Mouse (Mus musculus) myocyte (in vitro differentiated cells): Measurements from ENCODE around the gene Trhr2. TPM values are rescaled to one million over a fixed set of nuclear protein-coding genes. Genes with fewer than 3 reads are reported as not detected.

ENCODE experiments used
- H3K27me3 ChIP-seq: one replicate; pipeline ENCODE4 v1.6.1; 2011; ENCODE audit not compliant: control insufficient read depth, insufficient read depth, insufficient read length
- H3K36me3 ChIP-seq: one replicate; pipeline ENCODE4 v1.6.1; 2011; ENCODE audit not compliant: control insufficient read depth, insufficient read depth
- H3K4me2 ChIP-seq: one replicate; pipeline ENCODE4 v1.6.1; 2011; ENCODE audit warnings: low read depth, control low read depth
- H3K4me3 ChIP-seq: one replicate; pipeline ENCODE4 v1.5.1; 2011; ENCODE audit warnings: mild to moderate bottlenecking, control low read depth, moderate library complexity
- H3K79me2 ChIP-seq: one replicate; pipeline ENCODE4 v1.6.1; 2011; ENCODE audit not compliant: control insufficient read depth, insufficient read depth
- H3ac ChIP-seq: one replicate; pipeline ENCODE4 v1.6.1; 2011; ENCODE audit not compliant: control insufficient read depth, insufficient read length
- CEBPB ChIP-seq: IDR thresholded peaks from 2 replicates; pipeline ENCODE4 v1.6.1; 2011; ENCODE audit warnings: mild to moderate bottlenecking, moderate library complexity; ENCODE audit not compliant: poor library complexity, insufficient read depth, severe bottlenecking
- E2F4 ChIP-seq: IDR thresholded peaks from one replicate; pipeline ENCODE4 v1.6.1; 2011; ENCODE audit warnings: mild to moderate bottlenecking, control low read depth, moderate library complexity; ENCODE audit not compliant: insufficient read depth
- MAX ChIP-seq: IDR thresholded peaks from one replicate; pipeline ENCODE4 v1.6.1; 2011; ENCODE audit warnings: low read depth, mild to moderate bottlenecking, control low read depth
- MYOD1 ChIP-seq, 3 experiments: IDR thresholded peaks; one replicate each; pipeline ENCODE4 v1.6.1; 2011; ENCODE audit warnings: control low read depth in 2 of 3, low read depth in 2 of 3, mild to moderate bottlenecking in 2 of 3, moderate library complexity in 1 of 3; ENCODE audit not compliant: insufficient read length in 2 of 3, control insufficient read depth in 1 of 3
- MYOG ChIP-seq, 3 experiments: IDR thresholded peaks; one replicate each; pipeline ENCODE4 v1.6.1; 2011; ENCODE audit warnings: control low read depth in 2 of 3, low read depth in 2 of 3, mild to moderate bottlenecking in 2 of 3; ENCODE audit not compliant: insufficient read length in 2 of 3, control insufficient read depth in 1 of 3, insufficient read depth in 1 of 3
- POLR2A ChIP-seq: IDR thresholded peaks from one replicate; pipeline ENCODE4 v1.6.1; 2011; ENCODE audit warnings: low read depth, mild to moderate bottlenecking, control low read depth, moderate library complexity; ENCODE audit not compliant: insufficient read length
- POLR2AphosphoS2 ChIP-seq: IDR thresholded peaks from one replicate; pipeline ENCODE4 v1.6.1; 2011; ENCODE audit warnings: low read depth, control low read depth; ENCODE audit not compliant: insufficient read length
- REST ChIP-seq: IDR thresholded peaks from one replicate; pipeline ENCODE4 v1.6.1; 2011; ENCODE audit warnings: mild to moderate bottlenecking, control low read depth, moderate library complexity; ENCODE audit not compliant: insufficient read depth, insufficient read length
- SRF ChIP-seq: IDR thresholded peaks from one replicate; pipeline ENCODE4 v1.6.1; 2011; ENCODE audit warnings: low read depth; ENCODE audit not compliant: control insufficient read depth, insufficient read length
- TCF12 ChIP-seq: IDR thresholded peaks from one replicate; pipeline ENCODE4 v1.6.1; 2011; ENCODE audit warnings: mild to moderate bottlenecking, control low read depth; ENCODE audit not compliant: poor library complexity, insufficient read depth, severe bottlenecking
- TCF3 ChIP-seq: IDR thresholded peaks from one replicate; pipeline ENCODE4 v1.6.1; 2011; ENCODE audit warnings: low read depth, control low read depth; ENCODE audit not compliant: insufficient read length
- USF1 ChIP-seq: IDR thresholded peaks from one replicate; pipeline ENCODE4 v1.6.1; 2011; ENCODE audit warnings: low read depth, mild to moderate bottlenecking, control low read depth, moderate library complexity
- polyA plus RNA-seq: library from polyadenylated mRNA; unstranded; fragments of >200 nt; fragmentation: generic; extraction: Trizol; gene quantifications from one replicate; pipeline ENCODE4 v1.2.1, GENCODE M21; 2012; ENCODE audit warnings: missing spikeins

Trhr2 gene
- polyA plus RNA-seq, 1 experiment, result not detected

DNA sequence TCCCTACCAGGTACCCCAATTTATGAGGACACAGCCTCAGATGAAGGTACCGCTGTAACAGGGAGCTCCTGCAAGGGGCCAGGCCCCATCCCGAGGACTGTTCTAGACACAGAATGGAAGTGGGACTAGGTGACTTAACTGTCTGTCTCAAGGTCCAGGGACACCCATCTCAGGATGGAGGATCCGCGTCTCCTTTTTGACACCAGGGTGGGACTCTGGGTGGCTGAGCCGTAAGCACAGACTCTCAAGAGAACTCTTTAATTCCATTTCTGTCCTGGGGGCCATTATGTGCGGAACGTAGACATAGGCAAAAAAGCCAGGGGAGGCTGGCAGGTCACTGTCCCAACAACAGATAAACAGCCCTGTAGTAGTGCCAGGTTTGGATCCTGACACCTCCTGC is 38.4 kb downstream of the Trhr2 start:
- no peak overlapping the region for H3K4me3 ChIP-seq
- no peak overlapping the region for H3ac ChIP-seq
- H3K36me3 ChIP-seq, result no peaks in the 10 kb centered on the region
- no peaks in the 10 kb centered on the region for H3K79me2 ChIP-seq
- no peak for TF ChIP-seq USF1
- no peak for TF ChIP-seq MAX
- no peaks in the 10 kb centered on the region for H3K27me3 ChIP-seq
- H3K4me2 ChIP-seq, result no peak overlapping the region

- Histone ChIP-seq H3K36me3 (no peaks in the 10 kb centered on the region), H3K79me2 (no peaks in the 10 kb centered on the region), H3K4me2 (no peak overlapping the region), H3K27me3 (no peaks in the 10 kb centered on the region), H3ac (no peak overlapping the region), H3K4me3 (no peak overlapping the region)
- TF ChIP-seq CEBPB (no peak), SRF (no peak), POLR2A (no peak), USF1 (no peak), MAX (no peak), REST (no peak)
These were observed 39.1 kb downstream of the Trhr2 start for GRCm38 (mm10) chr8:122321455-122321921.

GRCm38 (mm10) chr8:122320541-122320940 is 40.0 kb downstream of the Trhr2 start:
- H3K4me2 ChIP-seq, result no peak overlapping the region
- H3K79me2 ChIP-seq, result no peaks in the 10 kb centered on the region
- H3K36me3 ChIP-seq, result no peaks in the 10 kb centered on the region
- H3K4me3 ChIP-seq, result no peak overlapping the region
- TF ChIP-seq TCF12 (no peak), SRF (no peak), TCF3 (no peak), MAX (no peak)
- no peak overlapping the region for H3ac ChIP-seq
- no peaks in the 10 kb centered on the region for H3K27me3 ChIP-seq

- TF ChIP-seq POLR2A (no peak), E2F4 (no peak), MAX (no peak), TCF12 (no peak), USF1 (no peak), REST (no peak), MYOD1 (IDR thresholded peaks at IDR 0.05; ENCODE audit: control insufficient read depth in 1 of 3, insufficient read length in 2 of 3, low read depth in 2 of 3) (no peak), TCF3 (no peak), CEBPB (no peak), SRF (no peak), POLR2AphosphoS2 (no peak), MYOG (IDR thresholded peaks at IDR 0.05; ENCODE audit: control insufficient read depth in 1 of 3, insufficient read depth in 1 of 3, insufficient read length in 2 of 3, low read depth in 2 of 3) (no peak)
- no peak overlapping the region for H3K4me3 ChIP-seq
- no peaks in the 10 kb centered on the region for H3K27me3 ChIP-seq
- H3K36me3 ChIP-seq, result no peaks in the 10 kb centered on the region
- H3K4me2 ChIP-seq, result no peak overlapping the region
- no peak overlapping the region for H3ac ChIP-seq
- H3K79me2 ChIP-seq, result no peaks in the 10 kb centered on the region
These were observed 40.9 kb downstream of the Trhr2 start for GRCm38 (mm10) chr8:122319708-122320075.

DNA sequence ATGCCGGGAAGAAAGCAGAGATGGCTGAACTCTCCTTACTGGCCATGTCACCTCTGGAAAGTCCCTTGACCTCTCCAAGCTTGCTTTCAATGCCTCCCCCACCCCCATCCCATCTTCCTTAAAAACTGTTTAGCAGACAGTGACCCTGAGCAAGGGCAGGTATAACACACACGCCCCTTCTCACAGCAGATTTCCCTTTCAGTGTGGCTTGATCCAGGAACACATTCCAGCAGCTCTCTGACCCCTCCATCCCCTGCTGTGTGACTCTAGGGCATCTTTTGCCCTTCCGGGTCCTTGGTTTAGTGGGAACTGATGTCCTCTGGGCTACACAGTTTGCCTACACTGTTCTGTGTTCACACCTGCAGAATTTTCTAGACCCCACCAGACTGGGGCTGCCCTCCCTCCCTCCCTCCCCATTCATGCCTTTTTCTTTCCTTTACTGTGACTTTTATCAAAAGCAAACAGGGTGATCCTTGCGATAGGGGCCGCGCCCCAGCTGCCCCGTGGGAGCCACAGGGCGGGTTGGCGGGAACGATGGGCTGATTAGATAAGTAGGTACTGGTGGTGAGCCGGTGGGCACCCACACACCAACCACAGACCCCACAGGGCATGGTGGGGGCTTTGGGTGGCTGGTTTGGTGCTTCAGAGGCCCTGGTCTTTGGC is 41.4 kb downstream of the Trhr2 start:
- no peak overlapping the region for H3K4me3 ChIP-seq
- TF ChIP-seq MAX (no peak), SRF (no peak), REST (no peak), TCF3 (no peak), MYOG (IDR thresholded peaks at IDR 0.05; ENCODE audit: control insufficient read depth in 1 of 3, insufficient read depth in 1 of 3, insufficient read length in 2 of 3, low read depth in 2 of 3) (no peak), E2F4 (no peak), CEBPB (no peak), MYOD1 (IDR thresholded peaks at IDR 0.05; ENCODE audit: control insufficient read depth in 1 of 3, insufficient read length in 2 of 3, low read depth in 2 of 3) (no peak), USF1 (no peak), POLR2A (no peak), POLR2AphosphoS2 (no peak), TCF12 (no peak)
- no peaks in the 10 kb centered on the region for H3K36me3 ChIP-seq
- no peaks in the 10 kb centered on the region for H3K79me2 ChIP-seq
- no peak overlapping the region for H3K4me2 ChIP-seq
- no peak overlapping the region for H3ac ChIP-seq
- no peaks in the 10 kb centered on the region for H3K27me3 ChIP-seq
